Mouse (Mus musculus) frontal cortex, postnatal 25 days (tissue): ENCODE data around the gene Cntn2.

Source experiments
- DNase-seq, 2 experiments: peaks; one replicate each; pipeline ENCODE4 v3.0.0; 2022; ENCODE audit warnings: low spot score in 2 of 2

Cntn2 gene

GRCm38 (mm10) chr1:132542762-132543306, at the start of gene Cntn2:
Gene Cntn2 (minus strand): TSS chr1:132543256.
- DNase-seq, result peak in 1 of 2 experiments; percentile 57

DNA sequence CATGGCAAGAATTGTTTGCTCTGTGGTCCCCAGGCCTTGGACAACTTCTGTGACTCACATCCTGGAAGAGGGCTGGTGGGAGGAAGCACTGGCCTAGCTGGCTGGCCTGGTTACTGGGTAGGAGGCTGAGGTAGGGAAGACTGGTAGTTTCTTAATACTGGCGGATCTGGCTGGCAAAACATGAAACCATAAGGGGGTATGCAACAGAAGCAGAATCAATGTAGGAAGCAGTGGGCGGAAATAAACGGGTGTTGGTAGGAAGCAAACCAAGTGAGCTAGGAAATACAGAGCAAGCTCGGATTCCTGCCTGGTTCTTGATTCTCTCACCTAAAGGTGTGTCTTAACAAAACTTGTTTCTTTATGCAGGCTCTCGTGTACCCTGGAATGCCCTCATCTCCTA, 49.1 kb upstream of the Cntn2 start:
- DNase-seq, result no peak

GRCm38 (mm10) chr1:132591399-132591930, 48.4 kb upstream of the Cntn2 start:
- DNase-seq, result no peak

DNA sequence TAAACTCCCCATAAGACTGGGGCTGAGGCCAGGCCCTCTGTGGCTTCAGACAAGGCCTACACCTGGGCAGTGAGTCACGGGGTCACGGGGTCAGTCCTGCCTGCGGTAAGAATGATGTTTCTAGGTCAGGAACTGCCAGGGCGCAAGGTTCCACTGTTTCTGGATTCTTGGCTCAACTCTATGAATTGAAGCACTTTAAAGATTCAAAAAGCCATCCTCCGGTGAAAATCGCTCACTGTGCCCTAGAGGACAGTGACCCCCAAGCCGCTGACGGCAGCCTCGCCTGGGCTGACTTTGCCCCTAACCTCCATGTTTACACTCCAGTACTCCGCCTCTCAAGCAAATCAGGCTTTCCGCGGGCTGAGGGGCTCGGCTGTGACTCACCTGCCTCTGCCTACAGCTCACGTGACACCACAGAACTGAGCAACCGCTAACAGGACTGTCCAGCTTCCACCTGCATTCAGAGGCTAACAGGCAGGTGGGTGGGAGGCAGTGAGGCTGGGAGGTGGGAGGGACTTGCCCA, 43.7 kb upstream of the Cntn2 start:
- DNase-seq, result no peak

GRCm38 (mm10) chr1:132585376-132585775, 42.3 kb upstream of the Cntn2 start:
- no peak for DNase-seq

DNA sequence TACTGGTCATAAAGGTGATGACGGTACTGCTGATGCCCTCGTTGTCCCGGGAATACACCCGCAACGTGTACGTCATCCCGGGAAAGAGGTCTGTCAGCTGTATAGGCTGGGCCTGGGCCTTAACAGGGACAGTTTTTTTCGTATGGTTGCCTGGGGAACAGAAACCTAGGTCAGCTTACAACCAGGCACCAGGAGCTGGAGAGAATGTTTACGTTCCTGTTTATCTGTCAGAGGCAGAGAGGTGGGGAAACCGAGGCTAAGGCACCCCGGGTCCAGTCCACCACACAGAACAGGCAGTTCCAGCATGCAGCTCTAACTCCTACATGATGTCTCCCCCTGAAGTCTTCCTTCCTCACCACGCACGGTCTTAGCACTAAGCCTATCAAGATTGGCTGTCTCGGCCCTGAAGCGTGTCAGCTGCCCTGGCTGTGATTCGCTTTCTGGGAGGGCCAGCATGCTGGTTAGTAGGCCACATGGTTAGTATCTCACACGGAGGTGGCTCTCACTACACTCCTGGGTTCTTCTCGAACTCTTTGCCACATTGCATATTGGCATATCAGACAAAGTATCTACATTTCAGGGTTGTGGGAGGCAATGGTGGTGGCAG, 40.0 kb upstream of the Cntn2 start:
- no peak for DNase-seq

DNA sequence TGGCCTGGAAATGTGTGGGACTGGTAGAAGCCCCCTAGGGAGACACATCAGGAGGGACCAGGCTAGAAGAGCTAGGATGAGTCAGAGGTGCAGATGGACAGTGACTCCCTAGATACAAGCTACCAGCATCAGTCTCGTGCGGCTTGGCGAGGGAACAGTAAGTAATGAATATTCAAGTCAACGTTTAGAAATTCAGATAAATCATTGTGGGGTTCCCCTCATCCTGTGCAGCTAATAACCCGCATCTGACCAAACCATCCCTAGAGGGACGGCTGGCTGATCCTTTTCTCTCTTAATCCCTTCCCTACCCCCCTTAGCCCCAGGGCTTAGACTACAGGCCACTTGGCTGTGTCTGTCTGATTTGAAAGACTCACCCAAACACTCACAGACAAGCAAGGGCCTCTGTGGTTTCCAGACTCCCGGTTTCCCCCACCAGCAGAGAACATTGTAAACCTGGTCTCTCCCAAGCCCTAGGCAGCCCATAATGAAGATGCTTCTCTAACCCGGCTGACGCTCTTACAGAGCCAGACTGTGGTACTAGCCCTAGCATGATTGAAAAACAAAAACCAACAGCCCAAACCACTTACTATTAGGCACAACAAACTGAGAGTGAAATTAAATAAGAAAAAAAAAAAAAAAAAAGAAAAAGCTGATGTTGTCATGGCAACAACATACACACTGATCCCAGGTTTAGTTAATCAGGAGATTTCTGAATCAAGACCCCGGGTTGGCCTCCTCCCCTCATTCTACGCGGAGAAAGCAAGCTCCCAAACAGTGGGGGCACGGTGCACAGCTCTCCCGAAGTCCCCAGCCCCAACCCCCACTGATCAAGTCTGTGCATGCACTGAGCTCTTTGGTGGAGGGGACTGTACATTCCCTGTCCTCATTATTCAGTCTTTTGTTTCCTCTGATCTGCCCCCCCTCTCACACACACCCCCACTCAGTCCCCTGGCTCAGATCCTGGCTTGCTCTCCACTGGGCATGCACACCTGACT, 39.1 kb upstream of the Cntn2 start:
- DNase-seq, result no peak

DNA sequence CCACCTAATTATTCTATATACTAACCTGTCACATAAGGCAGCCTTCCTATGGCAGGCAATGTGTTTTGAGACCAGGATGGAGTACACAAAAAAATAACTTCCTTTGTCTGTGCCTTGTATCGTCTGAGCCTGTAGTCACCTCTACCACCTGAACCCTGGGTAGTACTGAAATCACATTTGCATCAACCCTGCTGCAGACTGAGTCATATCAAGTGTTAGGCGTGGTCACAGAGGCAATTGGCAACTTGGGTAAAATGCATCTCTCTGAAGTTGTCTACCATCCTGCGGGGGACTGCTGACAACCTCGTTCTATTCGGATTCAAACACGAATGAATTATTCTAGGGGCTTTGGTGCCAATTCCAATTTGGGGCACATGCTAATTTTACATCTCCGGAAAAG, 37.0 kb upstream of the Cntn2 start:
- no peak for DNase-seq

GRCm38 (mm10) chr1:132576845-132577244, 33.8 kb upstream of the Cntn2 start:
- no peak for DNase-seq

GRCm38 (mm10) chr1:132572851-132573250, 29.8 kb upstream of the Cntn2 start:
- DNase-seq, result no peak

DNA sequence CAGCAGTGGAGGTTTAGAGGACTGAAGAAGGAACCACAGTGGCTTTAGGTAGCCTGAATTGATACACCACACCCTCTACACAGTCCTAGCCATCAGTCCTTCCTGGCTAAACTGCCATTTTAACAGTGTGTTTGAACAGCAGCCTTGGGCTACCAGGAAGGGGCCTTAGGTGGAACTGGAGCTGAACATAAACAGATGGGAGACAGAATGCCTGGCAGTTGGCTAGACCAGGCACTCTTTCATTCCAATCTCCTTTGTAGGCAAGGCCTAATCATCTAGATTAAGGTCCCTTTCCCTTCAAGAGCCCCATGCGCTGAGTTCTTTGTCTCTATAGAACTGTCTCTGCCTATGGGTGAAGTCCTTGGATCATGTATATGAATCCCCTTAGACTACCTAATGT, 28.6 kb upstream of the Cntn2 start:
- no peak for DNase-seq

GRCm38 (mm10) chr1:132570906-132571305, 27.9 kb upstream of the Cntn2 start:
- no peak for DNase-seq

DNA sequence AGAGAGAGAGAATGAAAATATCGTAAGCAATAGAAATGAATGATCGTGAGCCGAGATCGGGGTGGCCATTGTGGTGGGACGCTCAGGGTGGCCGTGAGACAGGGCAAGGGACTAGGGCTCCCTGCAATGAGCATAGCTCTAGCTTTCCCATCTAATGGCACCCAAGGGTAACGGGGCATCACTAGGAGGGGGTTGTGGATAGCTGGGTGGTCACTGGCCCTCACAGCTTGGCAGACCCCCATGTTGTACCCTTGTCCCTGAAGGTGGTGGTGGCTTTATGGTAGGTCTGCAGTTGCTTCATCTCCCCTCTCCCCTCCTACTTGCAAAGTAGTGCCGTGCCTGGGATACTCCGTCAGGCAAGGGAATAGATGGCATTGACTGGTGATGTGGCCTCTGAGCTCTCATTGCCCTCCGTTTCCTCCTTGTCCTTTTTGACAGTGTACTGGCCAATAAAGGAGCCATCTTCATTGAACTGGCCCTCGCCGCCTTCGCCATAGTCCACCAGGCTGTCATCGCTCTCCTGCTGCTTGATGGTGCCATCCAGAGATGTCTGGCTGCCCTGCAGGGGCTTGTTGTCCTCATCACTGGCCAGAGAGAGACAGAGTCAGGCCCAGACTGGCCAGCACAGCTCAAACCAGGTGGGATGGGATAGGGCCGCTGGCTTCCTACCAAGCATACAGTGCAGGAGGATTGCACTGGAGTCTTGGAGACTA, 27.2 kb upstream of the Cntn2 start:
- no peak for DNase-seq

- DNase-seq, result no peak
Measured at GRCm38 (mm10) chr1:132569516-132569915, 26.5 kb upstream of the Cntn2 start.

DNA sequence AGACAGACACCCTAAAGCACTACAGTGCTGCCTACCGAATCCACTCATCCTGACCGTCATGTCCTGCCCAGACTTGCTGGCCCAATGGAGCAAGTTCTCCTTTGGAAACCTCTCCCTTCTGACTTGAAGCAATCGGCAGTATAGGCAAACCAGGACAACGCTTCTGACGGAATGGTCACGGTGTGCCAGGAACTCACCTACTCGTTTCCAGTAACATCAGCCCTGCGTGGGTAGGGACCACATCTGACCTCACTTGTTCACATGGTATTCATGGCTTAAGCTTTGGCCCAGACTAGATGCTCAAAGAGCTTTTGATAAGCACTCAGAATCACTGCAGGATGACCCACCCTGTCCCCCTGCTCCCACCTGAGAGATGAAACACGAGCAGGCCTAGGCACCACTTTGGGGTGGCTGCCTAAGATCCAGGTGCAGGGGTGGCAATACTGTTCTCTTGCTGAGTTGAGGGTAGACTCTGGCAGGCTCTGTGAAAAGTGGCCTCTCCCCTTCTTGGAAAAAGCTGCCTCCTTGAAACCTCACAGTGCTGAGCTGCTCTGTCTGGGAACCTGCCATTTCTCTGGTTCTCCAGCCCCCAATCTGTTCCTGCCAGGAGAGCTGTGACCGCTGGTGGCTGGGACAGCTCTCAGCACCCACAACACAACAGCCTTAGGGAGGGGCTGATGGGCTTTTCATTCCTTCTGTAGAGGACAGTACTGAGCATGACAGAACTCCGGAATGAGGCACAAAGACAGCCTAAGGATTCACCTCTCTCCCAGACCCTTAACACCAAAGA, 24.5 kb upstream of the Cntn2 start:
- DNase-seq, result no peak

GRCm38 (mm10) chr1:132565766-132566165, 22.7 kb upstream of the Cntn2 start:
- DNase-seq, result no peak

GRCm38 (mm10) chr1:132564946-132565345, 21.9 kb upstream of the Cntn2 start:
- no peak for DNase-seq

DNA sequence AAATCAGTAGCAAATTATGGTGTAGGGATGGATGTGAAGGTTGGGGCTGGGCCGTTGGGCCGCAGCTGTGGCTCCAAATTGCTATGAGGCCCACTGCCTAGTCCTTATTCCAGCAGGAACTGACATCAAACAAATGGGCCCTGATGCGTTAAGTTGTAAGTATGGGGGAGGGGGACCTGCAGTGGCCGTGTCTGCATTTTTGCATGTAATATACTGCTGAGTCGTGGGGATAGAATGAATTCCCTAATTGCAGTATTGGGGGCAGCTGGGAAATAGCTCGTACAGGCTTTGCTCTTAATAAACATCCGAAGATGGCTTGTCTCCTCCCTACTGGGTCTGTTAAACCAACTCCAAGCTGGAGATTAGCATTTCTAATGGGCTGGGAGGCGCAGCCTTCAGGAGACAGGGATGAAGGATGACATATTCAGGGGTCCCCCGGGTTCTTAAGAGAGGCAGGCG, 19.3 kb upstream of the Cntn2 start:
- no peak for DNase-seq

- DNase-seq, result no peak
Measured at GRCm38 (mm10) chr1:132560907-132561700, 18.0 kb upstream of the Cntn2 start.

DNA sequence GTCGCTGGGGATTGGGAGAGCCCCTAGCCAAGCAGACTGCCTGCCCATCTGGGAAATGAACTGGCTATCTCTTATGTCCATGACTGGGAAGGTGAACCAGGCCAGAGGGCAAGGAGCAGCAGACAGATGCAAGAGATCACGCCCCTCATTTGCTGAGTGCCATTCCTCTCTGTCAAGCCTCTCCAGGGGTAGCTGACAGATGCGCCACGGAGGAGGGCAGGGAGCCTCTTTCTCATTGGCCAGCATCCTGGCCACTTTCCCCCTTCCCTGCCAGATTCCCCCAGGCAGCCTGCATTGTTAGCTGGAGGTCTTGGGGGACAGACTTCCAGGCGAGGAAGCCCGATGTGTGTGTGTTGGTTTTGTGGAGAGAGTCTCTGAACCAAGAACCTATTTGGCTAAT, 16.0 kb upstream of the Cntn2 start:
- DNase-seq, result no peak
